Mouse (Mus musculus): ENCODE measurements around the gene Stn1.

Gene Stn1

GRCm38 (mm10) chr19:47510473-47511293 is 26.6 kb downstream of the Stn1 start:
- no peak for ATAC-seq (ENCODE audit: low TSS enrichment)

GRCm38 (mm10) chr19:47510135-47510472 is 27.2 kb downstream of the Stn1 start:
- ATAC-seq (ENCODE audit: low TSS enrichment) = no peak

GRCm38 (mm10) chr19:47508771-47509281 is 28.5 kb downstream of the Stn1 start:
- ATAC-seq (ENCODE audit: low TSS enrichment) = no peak

GRCm38 (mm10) chr19:47508191-47508590 is 29.1 kb downstream of the Stn1 start:
- no peak for ATAC-seq (ENCODE audit: low TSS enrichment)

GRCm38 (mm10) chr19:47507128-47508121 is 29.9 kb downstream of the Stn1 start:
- peak; percentile 86 for ATAC-seq (ENCODE audit: low TSS enrichment)

GRCm38 (mm10) chr19:47503625-47504024 is 33.7 kb downstream of the Stn1 start:
- ATAC-seq (ENCODE audit: low TSS enrichment) = no peak

- no peak for ATAC-seq (ENCODE audit: low TSS enrichment)
These were observed 34.7 kb downstream of the Stn1 start for GRCm38 (mm10) chr19:47502563-47502962.

- no peak for ATAC-seq (ENCODE audit: low TSS enrichment)
These were observed 36.8 kb downstream of the Stn1 start for GRCm38 (mm10) chr19:47500389-47501011.

- peak; percentile 83 for ATAC-seq (ENCODE audit: low TSS enrichment)
These were observed 37.5 kb downstream of the Stn1 start for GRCm38 (mm10) chr19:47499841-47500240.

GRCm38 (mm10) chr19:47498942-47499341 is 38.4 kb downstream of the Stn1 start:
- ATAC-seq (ENCODE audit: low TSS enrichment) = 0 out of 2 replicates have a peak, but pooled peaks have one; percentile 14

GRCm38 (mm10) chr19:47497736-47498135 is 39.6 kb downstream of the Stn1 start:
- no peak for ATAC-seq (ENCODE audit: low TSS enrichment)

GRCm38 (mm10) chr19:47497313-47497712 is 40.0 kb downstream of the Stn1 start:
- no peak for ATAC-seq (ENCODE audit: low TSS enrichment)

- no peak for ATAC-seq (ENCODE audit: low TSS enrichment)
These were observed 44.0 kb downstream of the Stn1 start for GRCm38 (mm10) chr19:47493017-47493997.

GRCm38 (mm10) chr19:47492422-47492821 is 44.9 kb downstream of the Stn1 start:
- peak; percentile 65 for ATAC-seq (ENCODE audit: low TSS enrichment)

- peak; percentile 52 for ATAC-seq (ENCODE audit: low TSS enrichment)
These were observed 45.5 kb downstream of the Stn1 start for GRCm38 (mm10) chr19:47491853-47492252.

GRCm38 (mm10) chr19:47489233-47489632 is 48.1 kb downstream of the Stn1 start:
- ATAC-seq (ENCODE audit: low TSS enrichment) = no peak

GRCm38 (mm10) chr19:47488250-47488649 is 49.1 kb downstream of the Stn1 start:
- ATAC-seq (ENCODE audit: low TSS enrichment) = no peak

- no peak for ATAC-seq (ENCODE audit: low TSS enrichment)
These were observed 49.7 kb downstream of the Stn1 start for GRCm38 (mm10) chr19:47487572-47487971.

GRCm38 (mm10) chr19:47485997-47486566 is 51.2 kb downstream of the Stn1 start:
- ATAC-seq (ENCODE audit: low TSS enrichment) = peak; percentile 75

- ATAC-seq (ENCODE audit: low TSS enrichment) = peak; percentile 97
These were observed 53.2 kb downstream of the Stn1 start for GRCm38 (mm10) chr19:47484110-47484509.

Data from frontal cortex, adult (tissue).